Mouse (Mus musculus): ENCODE results near the gene Ubc.

DNA sequence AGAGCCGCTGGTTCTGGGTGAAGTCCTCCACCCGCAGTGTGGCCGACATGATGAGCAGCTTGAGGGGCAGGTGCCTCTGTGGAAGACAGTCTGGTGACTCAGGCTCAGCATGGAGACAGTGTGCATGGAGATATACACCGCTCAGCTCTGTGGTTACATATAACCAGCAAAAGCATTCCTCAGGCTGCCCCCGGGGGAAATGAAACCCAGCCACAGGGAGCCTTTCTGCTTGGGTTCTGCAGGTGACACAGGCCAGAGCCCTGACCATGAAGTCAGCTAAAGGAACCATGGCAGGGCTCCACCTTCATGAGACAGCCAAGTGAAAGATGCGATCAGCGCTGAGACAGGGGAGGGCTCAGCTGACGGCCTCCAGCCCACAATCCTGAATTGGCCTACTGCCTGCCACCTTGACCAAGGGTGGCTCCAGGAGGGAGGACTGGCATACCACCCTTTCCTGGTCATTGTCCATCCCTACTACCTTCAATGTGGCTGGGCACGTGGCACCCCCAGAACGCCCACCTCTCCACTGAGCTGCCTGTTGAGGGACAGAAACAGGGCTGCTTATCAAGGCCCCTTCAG, 35.8 kb upstream of the Ubc start:
- TF ChIP-seq CTCF (IDR thresholded peaks at IDR 0.05; ENCODE audit: control insufficient read depth, insufficient read depth, low read length) (no peak), POLR2A (IDR thresholded peaks at IDR 0.05; ENCODE audit: borderline replicate concordance, control insufficient read depth, low read depth, low read length) (no peak)
